Mouse (Mus musculus) urinary bladder, postnatal 10 days (tissue): Measurements from ENCODE around the gene Fcrl1.

ENCODE experiments used
- DNase-seq: peaks from one replicate; pipeline ENCODE4 v3.0.0; 2022; ENCODE audit warnings: low spot score

Fcrl1 gene

DNA sequence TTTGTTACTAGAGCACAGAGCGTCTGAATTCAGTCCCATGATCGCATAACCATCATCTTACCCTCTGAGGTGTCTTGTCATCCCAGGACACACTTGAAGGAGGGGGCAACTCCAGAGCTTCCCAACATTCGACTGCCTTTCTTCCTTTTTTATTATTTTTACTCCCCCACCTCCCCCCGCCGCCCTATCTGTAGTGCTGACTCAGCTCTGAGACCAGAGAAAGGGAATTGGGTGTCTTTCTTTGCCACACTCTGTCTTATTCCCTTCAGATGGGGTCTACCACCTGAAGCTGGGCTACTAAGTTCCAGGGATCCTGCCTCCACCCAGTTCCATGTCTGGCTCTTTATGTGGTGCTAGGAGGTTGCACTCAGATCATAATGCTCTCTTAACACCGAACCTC is 34.4 kb downstream of the Fcrl1 start:
- no peak for DNase-seq

- no peak for DNase-seq
Observed at GRCm38 (mm10) chr3:87411150-87411549, 35.0 kb downstream of the Fcrl1 start.

DNA sequence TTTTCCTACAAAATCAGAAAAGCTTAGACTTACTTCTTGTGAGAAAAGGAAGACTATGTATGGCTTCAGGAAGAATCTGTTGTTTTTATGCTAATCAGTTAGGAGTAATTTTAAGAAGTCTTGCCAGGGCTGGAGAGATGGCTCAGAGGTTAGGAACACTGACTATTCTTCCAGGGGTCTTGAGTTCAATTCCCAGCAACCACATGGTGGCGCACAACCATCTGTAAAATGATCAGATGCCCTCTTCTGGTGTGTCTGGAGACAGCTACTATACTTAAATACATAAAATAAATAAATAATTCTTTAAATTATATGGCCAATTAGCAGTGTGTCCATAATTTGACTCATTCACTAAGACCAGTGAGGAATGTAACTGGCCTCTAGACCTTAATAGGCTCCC is 44.5 kb downstream of the Fcrl1 start:
- DNase-seq = no peak

DNA sequence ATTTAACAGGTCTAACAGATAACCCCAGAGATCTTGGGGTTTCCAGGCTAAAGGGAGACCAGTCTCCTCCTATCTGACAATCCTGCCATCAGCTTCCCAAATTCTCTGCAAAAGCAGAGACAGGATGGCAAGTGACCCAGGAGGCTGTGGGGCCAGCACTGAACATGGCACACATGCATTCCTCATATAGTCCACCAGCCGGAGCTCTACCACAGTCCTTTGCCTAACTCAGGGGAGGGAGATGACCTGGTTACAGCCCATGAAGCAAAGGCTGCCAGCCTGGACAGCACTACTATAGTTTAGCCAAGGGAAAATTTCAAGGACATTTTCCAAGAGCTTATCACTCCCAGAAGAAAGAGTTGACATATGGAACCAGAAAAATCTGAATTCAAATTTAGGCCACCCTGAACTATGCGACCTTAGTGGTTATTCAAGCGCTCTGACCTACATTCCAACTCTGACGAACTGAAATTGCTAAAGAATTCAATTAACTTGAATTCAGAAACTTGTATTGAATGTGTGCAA is 46.3 kb downstream of the Fcrl1 start:
- DNase-seq = no peak

GRCm38 (mm10) chr3:87435479-87435878 is 59.3 kb downstream of the Fcrl1 start, which contains the start of gene Fcrl5:
TSS of gene Fcrl5 (plus strand) at chr3:87435773.
- no peak for DNase-seq

DNA sequence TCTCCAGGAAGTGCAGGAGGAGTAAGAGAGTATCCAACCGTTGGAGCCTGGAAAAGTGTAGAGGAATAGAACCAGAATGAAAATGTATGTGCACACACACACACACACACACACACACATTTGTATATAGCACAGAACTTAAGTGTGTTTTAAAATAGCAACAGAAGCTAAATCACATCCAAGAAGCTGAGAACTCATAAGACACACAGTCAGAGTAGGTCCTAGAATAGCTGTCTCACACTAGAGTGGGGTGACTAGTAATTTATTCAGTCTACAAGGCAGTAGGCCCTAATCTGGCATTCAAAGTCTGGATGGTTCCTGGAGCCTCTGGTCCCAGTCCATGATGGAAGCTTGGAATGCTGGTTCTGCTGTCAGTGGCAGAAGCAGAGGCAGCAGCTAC is 64.4 kb downstream of the Fcrl1 start:
- DNase-seq = no peak

DNA sequence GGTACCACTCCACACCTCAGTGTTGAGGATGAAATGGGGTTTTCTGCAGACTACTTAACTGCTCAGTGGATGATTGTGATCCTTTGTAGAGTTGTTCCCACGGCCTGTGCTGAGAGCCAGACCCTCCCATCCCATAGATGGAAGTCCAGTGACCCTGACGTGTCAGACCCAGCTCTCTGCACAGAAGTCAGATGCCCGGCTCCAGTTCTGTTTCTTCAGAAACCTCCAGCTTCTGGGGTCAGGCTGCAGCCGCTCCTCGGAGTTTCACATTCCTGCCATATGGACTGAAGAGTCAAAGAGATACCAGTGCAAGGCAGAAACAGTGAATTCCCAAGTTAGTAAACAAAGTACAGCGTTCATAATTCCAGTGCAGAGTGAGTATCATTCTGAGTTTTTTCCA is 67.8 kb downstream of the Fcrl1 start:
- no peak for DNase-seq
